Mouse (Mus musculus): Measurements from ENCODE around the gene Hoxb1. TPM values are rescaled to one million over a fixed set of nuclear protein-coding genes. Genes with fewer than 3 reads are reported as not detected.

Gene Hoxb1
- 0.08 TPM in 1 of 2 replicates, not detected in the other for polyA plus RNA-seq (2014; fragmentation: Nextera tagmentation; extraction: Ambion mirVana)

- H3K9ac ChIP-seq, result peak within 1 kb of the TSS; percentile 24; the same call in 1 of the 2 replicates
- no peak within 1 kb of the TSS for H3K27ac ChIP-seq (ENCODE audit: low read depth)
- DNase-seq (no peak), ATAC-seq (ENCODE audit: insufficient read depth) (peak; percentile 42; the same call in 1 of the 2 replicates)
- peak within 1 kb of the TSS; percentile 21 for H3K4me3 ChIP-seq (ENCODE audit: low read depth, low read length)
- H3K9me3 ChIP-seq (ENCODE audit: low read depth, low read length), result no peaks in the 10 kb centered on the region
- peak within 1 kb of the TSS; percentile 54 for H3K4me2 ChIP-seq
- TF ChIP-seq CTCF (IDR thresholded peaks at IDR 0.05; ENCODE audit: low read depth), result no peak
- H3K36me3 ChIP-seq (ENCODE audit: insufficient read depth), result no peaks in the 10 kb centered on the region
- H3K4me1 ChIP-seq (ENCODE audit: insufficient read depth), result 0 out of 2 replicates have a peak, but pooled peaks cover 4% of the 10 kb centered on the region
- 19% methylated on average over 26 of the region's 26 CpGs for WGBS
- peaks cover 32% of the 10 kb centered on the region for H3K27me3 ChIP-seq (ENCODE audit: insufficient read depth, low read length)
These were observed at the start of gene Hoxb1 for GRCm38 (mm10) chr11:96365441-96366091. Hoxb1 (plus strand) TSS chr11:96365752.

GRCm38 (mm10) chr11:96316696-96317607 lies 48.6 kb upstream of the Hoxb1 start:
- Histone ChIP-seq H3K27me3 (ENCODE audit: insufficient read depth, low read length) (peaks cover 25% of the 10 kb centered on the region), H3K9me3 (ENCODE audit: low read depth, low read length) (no peaks in the 10 kb centered on the region), H3K4me2 (peak overlapping the region; percentile 84), H3K36me3 (ENCODE audit: insufficient read depth) (peaks cover 9% of the 10 kb centered on the region; the same call in 1 of the 2 replicates), H3K4me3 (ENCODE audit: low read depth, low read length) (peak overlapping the region; percentile 72), H3K27ac (ENCODE audit: low read depth) (peak overlapping the region; percentile 100), H3K9ac (peak overlapping the region; percentile 99), H3K4me1 (ENCODE audit: insufficient read depth) (0 out of 2 replicates have a peak, but pooled peaks cover 2% of the 10 kb centered on the region)
- ATAC-seq (ENCODE audit: insufficient read depth) (no peak), DNase-seq (peak; percentile 80)
- no peak for TF ChIP-seq CTCF (IDR thresholded peaks at IDR 0.05; ENCODE audit: low read depth)
- WGBS, result 9% methylated on average over 18 of the region's 18 CpGs

GRCm38 (mm10) chr11:96317608-96318367 lies 47.8 kb upstream of the Hoxb1 start, which contains the start of gene Hoxb4:
Hoxb4 (plus strand) TSS chr11:96318267.
- DNase-seq, result no peak
- Histone ChIP-seq H3K9me3 (ENCODE audit: low read depth, low read length) (no peaks in the 10 kb centered on the region), H3K9ac (peak within 1 kb of the TSS; percentile 99), H3K4me2 (peak within 1 kb of the TSS; percentile 84), H3K27me3 (ENCODE audit: insufficient read depth, low read length) (peaks cover 20% of the 10 kb centered on the region), H3K4me1 (ENCODE audit: insufficient read depth) (0 out of 2 replicates have a peak, but pooled peaks cover 2% of the 10 kb centered on the region), H3K27ac (ENCODE audit: low read depth) (peak within 1 kb of the TSS; percentile 100), H3K4me3 (ENCODE audit: low read depth, low read length) (peak within 1 kb of the TSS; percentile 72), H3K36me3 (ENCODE audit: insufficient read depth) (peaks cover 12% of the 10 kb centered on the region; the same call in 1 of the 2 replicates)
- peak; percentile 29 for ATAC-seq (ENCODE audit: insufficient read depth)
- WGBS, result 3% methylated on average over 28 of the region's 28 CpGs
- no peak for TF ChIP-seq CTCF (IDR thresholded peaks at IDR 0.05; ENCODE audit: low read depth)

- peak overlapping the region; percentile 72 for H3K4me3 ChIP-seq (ENCODE audit: low read depth, low read length)
- peak overlapping the region; percentile 100 for H3K27ac ChIP-seq (ENCODE audit: low read depth)
- peak overlapping the region; percentile 84 for H3K4me2 ChIP-seq
- 0 out of 2 replicates have a peak, but pooled peaks cover 2% of the 10 kb centered on the region for H3K4me1 ChIP-seq (ENCODE audit: insufficient read depth)
- DNase-seq (peak; percentile 95), ATAC-seq (ENCODE audit: insufficient read depth) (peak; percentile 85)
- H3K9ac ChIP-seq, result peak overlapping the region; percentile 99
- H3K27me3 ChIP-seq (ENCODE audit: insufficient read depth, low read length), result peaks cover 15% of the 10 kb centered on the region
- no peaks in the 10 kb centered on the region for H3K9me3 ChIP-seq (ENCODE audit: low read depth, low read length)
- WGBS, result under 1% methylated on average over 39 of the region's 45 CpGs
- H3K36me3 ChIP-seq (ENCODE audit: insufficient read depth), result peaks cover 12% of the 10 kb centered on the region; the same call in 1 of the 2 replicates
- no peak for TF ChIP-seq CTCF (IDR thresholded peaks at IDR 0.05; ENCODE audit: low read depth)
These were observed 47.0 kb upstream of the Hoxb1 start for GRCm38 (mm10) chr11:96318368-96319070.

GRCm38 (mm10) chr11:96319071-96319902 lies 46.3 kb upstream of the Hoxb1 start:
- ATAC-seq (ENCODE audit: insufficient read depth), result peak; percentile 41

More at GRCm38 (mm10) chr11:96319071-96319902, 46.3 kb upstream of the Hoxb1 start:
- under 1% methylated on average over 34 of the region's 34 CpGs for WGBS
- peaks cover 12% of the 10 kb centered on the region; the same call in 1 of the 2 replicates for H3K36me3 ChIP-seq (ENCODE audit: insufficient read depth)
- peak overlapping the region; percentile 99 for H3K9ac ChIP-seq
- H3K27me3 ChIP-seq (ENCODE audit: insufficient read depth, low read length), result peaks cover 13% of the 10 kb centered on the region
- TF ChIP-seq CTCF (IDR thresholded peaks at IDR 0.05; ENCODE audit: low read depth), result no peak
- peak overlapping the region; percentile 100 for H3K27ac ChIP-seq (ENCODE audit: low read depth)
- H3K4me1 ChIP-seq (ENCODE audit: insufficient read depth), result no peaks in the 10 kb centered on the region; the same call in 1 of the 2 replicates
- no peaks in the 10 kb centered on the region for H3K9me3 ChIP-seq (ENCODE audit: low read depth, low read length)
- H3K4me2 ChIP-seq, result peak overlapping the region; percentile 84
- peak overlapping the region; percentile 72 for H3K4me3 ChIP-seq (ENCODE audit: low read depth, low read length)
- DNase-seq, result peak; percentile 90

Data from lung, embryonic 14.5 days (tissue).